In genomic region chr8:126157452-126158185, GRCm38 (mm10) we compare ENCODE assay signal across 9 mouse cellular contexts.
DNase-seq lines count a peak whose midpoint lies in the region; ATAC-seq and TF ChIP-seq lines count a peak whose summit lies in the region.
"Had no signal": no experiment of that assay in that cellular context is flagged by ENCODE, and none has a peak within 500 bp of the region (broad histone marks: within the 10 kb centered on the region; RNA-seq: fewer than 3 reads in every experiment).

No protein-coding gene starts in this region.

- TF ChIP-seq CTCF in liver, postnatal 0 days (IDR thresholded peaks at IDR 0.05; ENCODE audit: low read depth), result peak; percentile 52

- WGBS in liver, postnatal 0 days (ENCODE audit: insufficient replicate concordance), result 65% methylated on average over 8 of the region's 8 CpGs
- 60% methylated on average over 8 of the region's 8 CpGs for WGBS in liver, embryonic 12.5 days (ENCODE audit: insufficient replicate concordance)
- WGBS in embryonic facial prominence, embryonic 14.5 days, result 66% methylated on average over 8 of the region's 8 CpGs

- no peak for ATAC-seq in liver, postnatal 0 days
- ATAC-seq in liver, embryonic 12.5 days, result no peak
- ATAC-seq in embryonic facial prominence, embryonic 14.5 days (ENCODE audit: low read depth), result no peak

- no peak for TF ChIP-seq EP300 in liver, postnatal 0 days (IDR thresholded peaks at IDR 0.05; ENCODE audit: low read depth)

- peak; percentile 21 for DNase-seq in liver, postnatal 0 days
- peak; percentile 15 for DNase-seq in adrenal gland, postnatal 25 days
- peak; percentile 32 for DNase-seq in embryonic facial prominence, embryonic 14.5 days (ENCODE audit: low spot score)
- DNase-seq in lung, postnatal 14 days, result peak; percentile 51
- DNase-seq in layer of hippocampus, adult 18-20 months (ENCODE audit: low spot score in 2 of 2), result no peak
- no peak for DNase-seq in yolk sac, embryonic 10.5 days (ENCODE audit: low spot score)

- no peaks in the 10 kb centered on the region for H3K9me3 ChIP-seq in liver, postnatal 0 days (ENCODE audit: low read length)
- H3K9me3 ChIP-seq in liver, embryonic 12.5 days (replicated peaks), result no peaks in the 10 kb centered on the region
- no peaks in the 10 kb centered on the region for H3K9me3 ChIP-seq in embryonic facial prominence, embryonic 14.5 days (ENCODE audit: control insufficient read depth, low read length)
- H3K9me3 ChIP-seq: embryonic facial prominence, embryonic 15.5 days had no signal

- H3K4me1 ChIP-seq in liver, postnatal 0 days (ENCODE audit: insufficient read depth), result no peaks in the 10 kb centered on the region; the same call in 1 of the 2 replicates
- H3K4me1 ChIP-seq in liver, embryonic 12.5 days, result peaks cover 17% of the 10 kb centered on the region
- 0 out of 2 replicates have a peak, but pooled peaks cover under 1% of the 10 kb centered on the region for H3K4me1 ChIP-seq in embryonic facial prominence, embryonic 14.5 days (ENCODE audit: control insufficient read depth, insufficient read depth, low read length)

- no peak overlapping the region for H3K27ac ChIP-seq in liver, postnatal 0 days (ENCODE audit: low read depth)
- H3K27ac ChIP-seq in liver, embryonic 12.5 days, result no peak overlapping the region
- H3K27ac ChIP-seq in embryonic facial prominence, embryonic 14.5 days (replicated peaks; ENCODE audit: low read depth, low read length), result no peak overlapping the region
- H3K27ac ChIP-seq: embryonic facial prominence, embryonic 15.5 days; macrophage had no signal

- H3K4me3 ChIP-seq in liver, postnatal 0 days (ENCODE audit: low read depth, low read length), result no peak overlapping the region
- H3K4me3 ChIP-seq in liver, embryonic 12.5 days, result no peak overlapping the region
- no peak overlapping the region for H3K4me3 ChIP-seq in embryonic facial prominence, embryonic 14.5 days (ENCODE audit: low read depth, low read length)
- H3K4me3 ChIP-seq: embryonic facial prominence, embryonic 15.5 days had no signal

- H3K27me3 ChIP-seq in liver, postnatal 0 days (ENCODE audit: insufficient read depth, low read length), result no peaks in the 10 kb centered on the region
- H3K27me3 ChIP-seq in liver, embryonic 12.5 days (replicated peaks), result peaks cover 7% of the 10 kb centered on the region; the same call in 1 of the 2 replicates
- H3K27me3 ChIP-seq in embryonic facial prominence, embryonic 14.5 days (replicated peaks; ENCODE audit: control insufficient read depth, insufficient read depth, low read length), result no peaks in the 10 kb centered on the region
- H3K27me3 ChIP-seq: embryonic facial prominence, embryonic 15.5 days had no signal

- no peak overlapping the region for H3K4me2 ChIP-seq in liver, postnatal 0 days (ENCODE audit: low read depth, low read length)
- no peak overlapping the region for H3K4me2 ChIP-seq in liver, embryonic 12.5 days
- no peak overlapping the region for H3K4me2 ChIP-seq in embryonic facial prominence, embryonic 14.5 days (ENCODE audit: low read depth, low read length)
- H3K4me2 ChIP-seq: embryonic facial prominence, embryonic 15.5 days had no signal

- no peaks in the 10 kb centered on the region for H3K36me3 ChIP-seq in liver, postnatal 0 days (replicated peaks; ENCODE audit: insufficient read depth, low read length)
- no peaks in the 10 kb centered on the region for H3K36me3 ChIP-seq in liver, embryonic 12.5 days
- no peaks in the 10 kb centered on the region for H3K36me3 ChIP-seq in embryonic facial prominence, embryonic 14.5 days (ENCODE audit: control insufficient read depth, insufficient read depth, low read length)
- H3K36me3 ChIP-seq: embryonic facial prominence, embryonic 15.5 days had no signal

- no peak overlapping the region for H3K9ac ChIP-seq in liver, postnatal 0 days (replicated peaks)
- H3K9ac ChIP-seq in liver, embryonic 12.5 days, result no peak overlapping the region
- no peak overlapping the region for H3K9ac ChIP-seq in embryonic facial prominence, embryonic 14.5 days (ENCODE audit: low read depth, low read length)
- H3K9ac ChIP-seq: embryonic facial prominence, embryonic 15.5 days had no signal

Comparison
In these comparisons a context has a peak if more than half of its experiments do, and no peak if none do; other contexts are left out.
1. DNase-seq: peak in liver, postnatal 0 days (single experiment), adrenal gland, postnatal 25 days (single experiment), embryonic facial prominence, embryonic 14.5 days (single experiment) and lung, postnatal 14 days (single experiment); none in layer of hippocampus, adult 18-20 months (0 of 2) and yolk sac, embryonic 10.5 days (single experiment).